Mouse (Mus musculus): Measurements from ENCODE around the gene Zbtb2. TPM values are rescaled to one million over a fixed set of nuclear protein-coding genes. Genes with fewer than 3 reads are reported as not detected.
A peak's percentile ranks its signal among the peaks of the same experiment; 100 is the strongest.

The Zbtb2 gene
- total and polyA plus RNA-seq, 2 experiments from 2014 or later, result 13.5 to 19.5 TPM

GRCm38 (mm10) chr10:4430826-4431225, 42.9 kb upstream of the Zbtb2 start:
- H3K4me2 ChIP-seq (ENCODE audit: low read depth, low read length), result peak overlapping the region; percentile 91
- no peak for ATAC-seq
- no peak overlapping the region; the same call in 1 of the 2 replicates for H3K4me3 ChIP-seq (ENCODE audit: low read length)

GRCm38 (mm10) chr10:4430399-4430798, 42.5 kb upstream of the Zbtb2 start:
- ATAC-seq (no peak), DNase-seq (ENCODE audit: low spot score) (no peak)
- Histone ChIP-seq H3K4me1 (ENCODE audit: insufficient read depth, low read length) (0 out of 2 replicates have a peak, but pooled peaks cover 7% of the 10 kb centered on the region), H3K27me3 (ENCODE audit: insufficient read depth, low read length) (no peaks in the 10 kb centered on the region), H3K9ac (replicated peaks; ENCODE audit: low read length) (no peak overlapping the region), H3K36me3 (ENCODE audit: insufficient read depth, low read length) (peaks cover 13% of the 10 kb centered on the region), H3K4me2 (ENCODE audit: low read depth, low read length) (no peak overlapping the region), H3K9me3 (ENCODE audit: low read length) (no peaks in the 10 kb centered on the region), H3K4me3 (ENCODE audit: low read length) (no peak overlapping the region), H3K27ac (peak overlapping the region; percentile 22; the same call in 1 of the 2 replicates)
- TF ChIP-seq CTCF (IDR thresholded peaks at IDR 0.05; ENCODE audit: low read depth), result no peak
- WGBS, result 89% methylated on average over 8 of the region's 8 CpGs

More at GRCm38 (mm10) chr10:4430826-4431225, 42.9 kb upstream of the Zbtb2 start:
- DNase-seq (ENCODE audit: low spot score), result peak; percentile 18
- H3K27ac ChIP-seq, result peak overlapping the region; percentile 22; the same call in 1 of the 2 replicates
- no peaks in the 10 kb centered on the region for H3K27me3 ChIP-seq (ENCODE audit: insufficient read depth, low read length)
- H3K9me3 ChIP-seq (ENCODE audit: low read length), result no peaks in the 10 kb centered on the region
- peak overlapping the region; percentile 74; the same call in 1 of the 2 replicates for H3K9ac ChIP-seq (replicated peaks; ENCODE audit: low read length)
- H3K36me3 ChIP-seq (ENCODE audit: insufficient read depth, low read length), result peaks cover 12% of the 10 kb centered on the region
- TF ChIP-seq CTCF (IDR thresholded peaks at IDR 0.05; ENCODE audit: low read depth), result no peak
- H3K4me1 ChIP-seq (ENCODE audit: insufficient read depth, low read length), result 0 out of 2 replicates have a peak, but pooled peaks cover 7% of the 10 kb centered on the region
- 70% methylated on average over 3 of the region's 3 CpGs for WGBS

GRCm38 (mm10) chr10:4425245-4425644, 37.3 kb upstream of the Zbtb2 start:
- no peaks in the 10 kb centered on the region for H3K9me3 ChIP-seq (ENCODE audit: low read length)
- H3K4me3 ChIP-seq (ENCODE audit: low read length), result no peak overlapping the region
- no peak for ATAC-seq
- DNase-seq (ENCODE audit: low spot score), result peak; percentile 44
- H3K4me2 ChIP-seq (ENCODE audit: low read depth, low read length), result no peak overlapping the region
- H3K9ac ChIP-seq (replicated peaks; ENCODE audit: low read length), result no peak overlapping the region
- WGBS, result 67% methylated on average over 8 of the region's 8 CpGs
- H3K27ac ChIP-seq, result no peak overlapping the region
- H3K4me1 ChIP-seq (ENCODE audit: insufficient read depth, low read length), result no peaks in the 10 kb centered on the region
- TF ChIP-seq CTCF (IDR thresholded peaks at IDR 0.05; ENCODE audit: low read depth), result peak; percentile 65
- H3K36me3 ChIP-seq (ENCODE audit: insufficient read depth, low read length), result peaks cover 34% of the 10 kb centered on the region
- H3K27me3 ChIP-seq (ENCODE audit: insufficient read depth, low read length), result no peaks in the 10 kb centered on the region

GRCm38 (mm10) chr10:4407191-4407590, 19.3 kb upstream of the Zbtb2 start:
- DNase-seq (ENCODE audit: low spot score) (no peak), ATAC-seq (no peak)
- H3K9ac ChIP-seq (replicated peaks; ENCODE audit: low read length), result no peak overlapping the region
- TF ChIP-seq CTCF (IDR thresholded peaks at IDR 0.05; ENCODE audit: low read depth), result no peak
- H3K27me3 ChIP-seq (ENCODE audit: insufficient read depth, low read length), result no peaks in the 10 kb centered on the region
- 97% methylated on average over 1 of the region's 1 CpGs for WGBS
- no peaks in the 10 kb centered on the region; the same call in 1 of the 2 replicates for H3K4me1 ChIP-seq (ENCODE audit: insufficient read depth, low read length)
- no peaks in the 10 kb centered on the region for H3K9me3 ChIP-seq (ENCODE audit: low read length)
- peaks cover 39% of the 10 kb centered on the region for H3K36me3 ChIP-seq (ENCODE audit: insufficient read depth, low read length)
- H3K27ac ChIP-seq, result no peak overlapping the region
- no peak overlapping the region for H3K4me3 ChIP-seq (ENCODE audit: low read length)
- no peak overlapping the region for H3K4me2 ChIP-seq (ENCODE audit: low read depth, low read length)

GRCm38 (mm10) chr10:4405511-4405910, 17.6 kb upstream of the Zbtb2 start:
- DNase-seq (ENCODE audit: low spot score) (no peak), ATAC-seq (no peak; the same call in 1 of the 2 replicates)
- Histone ChIP-seq H3K4me1 (ENCODE audit: insufficient read depth, low read length) (no peaks in the 10 kb centered on the region; the same call in 1 of the 2 replicates), H3K4me2 (ENCODE audit: low read depth, low read length) (no peak overlapping the region), H3K27ac (no peak overlapping the region), H3K36me3 (ENCODE audit: insufficient read depth, low read length) (peaks cover 33% of the 10 kb centered on the region), H3K9ac (replicated peaks; ENCODE audit: low read length) (no peak overlapping the region), H3K9me3 (ENCODE audit: low read length) (no peaks in the 10 kb centered on the region), H3K4me3 (ENCODE audit: low read length) (no peak overlapping the region), H3K27me3 (ENCODE audit: insufficient read depth, low read length) (no peaks in the 10 kb centered on the region)
- no peak for TF ChIP-seq CTCF (IDR thresholded peaks at IDR 0.05; ENCODE audit: low read depth)
- 79% methylated on average over 5 of the region's 5 CpGs for WGBS

- 58% methylated on average over 5 of the region's 5 CpGs for WGBS
Measured at GRCm38 (mm10) chr10:4404895-4405491, 17.1 kb upstream of the Zbtb2 start.

GRCm38 (mm10) chr10:4398058-4398457, 10.2 kb upstream of the Zbtb2 start:
- no peak overlapping the region for H3K4me3 ChIP-seq (ENCODE audit: low read length)
- H3K4me2 ChIP-seq (ENCODE audit: low read depth, low read length), result no peak overlapping the region
- H3K27me3 ChIP-seq (ENCODE audit: insufficient read depth, low read length), result no peaks in the 10 kb centered on the region
- ATAC-seq (no peak), DNase-seq (ENCODE audit: low spot score) (no peak)
- H3K9ac ChIP-seq (replicated peaks; ENCODE audit: low read length), result no peak overlapping the region
- TF ChIP-seq CTCF (IDR thresholded peaks at IDR 0.05; ENCODE audit: low read depth), result no peak
- no peaks in the 10 kb centered on the region; the same call in 1 of the 2 replicates for H3K36me3 ChIP-seq (ENCODE audit: insufficient read depth, low read length)
- no peaks in the 10 kb centered on the region for H3K9me3 ChIP-seq (ENCODE audit: low read length)
- H3K27ac ChIP-seq, result no peak overlapping the region
- no peaks in the 10 kb centered on the region; the same call in 1 of the 2 replicates for H3K4me1 ChIP-seq (ENCODE audit: insufficient read depth, low read length)
- WGBS, result 82% methylated on average over 5 of the region's 5 CpGs

More at GRCm38 (mm10) chr10:4404895-4405491, 17.1 kb upstream of the Zbtb2 start:
- H3K9me3 ChIP-seq (ENCODE audit: low read length), result no peaks in the 10 kb centered on the region
- no peak overlapping the region for H3K4me2 ChIP-seq (ENCODE audit: low read depth, low read length)
- peak; percentile 83 for TF ChIP-seq CTCF (IDR thresholded peaks at IDR 0.05; ENCODE audit: low read depth)
- no peaks in the 10 kb centered on the region for H3K27me3 ChIP-seq (ENCODE audit: insufficient read depth, low read length)
- H3K4me3 ChIP-seq (ENCODE audit: low read length), result no peak overlapping the region
- no peak overlapping the region for H3K27ac ChIP-seq
- peaks cover 29% of the 10 kb centered on the region for H3K36me3 ChIP-seq (ENCODE audit: insufficient read depth, low read length)
- H3K9ac ChIP-seq (replicated peaks; ENCODE audit: low read length), result no peak overlapping the region
- DNase-seq (ENCODE audit: low spot score) (peak; percentile 92), ATAC-seq (peak; percentile 73)
- no peaks in the 10 kb centered on the region; the same call in 1 of the 2 replicates for H3K4me1 ChIP-seq (ENCODE audit: insufficient read depth, low read length)
